Mouse (Mus musculus): ENCODE results near the gene Cox11.

- TF ChIP-seq CTCF (IDR thresholded peaks at IDR 0.05; ENCODE audit: low read depth) (no peak), EP300 (optimal IDR thresholded peaks at IDR 0.05) (no peak)
These were observed 25.1 kb downstream of the Cox11 start for GRCm38 (mm10) chr11:90663052-90663451.

Data from stomach, postnatal 0 days (tissue).